Mouse (Mus musculus): ENCODE measurements around the gene Mad1l1. TPM values are rescaled to one million over a fixed set of nuclear protein-coding genes. Genes with fewer than 3 reads are reported as not detected.

Gene Mad1l1
- polyA plus RNA-seq, 1 experiment from 2014 or later: 24.8 TPM

DNA sequence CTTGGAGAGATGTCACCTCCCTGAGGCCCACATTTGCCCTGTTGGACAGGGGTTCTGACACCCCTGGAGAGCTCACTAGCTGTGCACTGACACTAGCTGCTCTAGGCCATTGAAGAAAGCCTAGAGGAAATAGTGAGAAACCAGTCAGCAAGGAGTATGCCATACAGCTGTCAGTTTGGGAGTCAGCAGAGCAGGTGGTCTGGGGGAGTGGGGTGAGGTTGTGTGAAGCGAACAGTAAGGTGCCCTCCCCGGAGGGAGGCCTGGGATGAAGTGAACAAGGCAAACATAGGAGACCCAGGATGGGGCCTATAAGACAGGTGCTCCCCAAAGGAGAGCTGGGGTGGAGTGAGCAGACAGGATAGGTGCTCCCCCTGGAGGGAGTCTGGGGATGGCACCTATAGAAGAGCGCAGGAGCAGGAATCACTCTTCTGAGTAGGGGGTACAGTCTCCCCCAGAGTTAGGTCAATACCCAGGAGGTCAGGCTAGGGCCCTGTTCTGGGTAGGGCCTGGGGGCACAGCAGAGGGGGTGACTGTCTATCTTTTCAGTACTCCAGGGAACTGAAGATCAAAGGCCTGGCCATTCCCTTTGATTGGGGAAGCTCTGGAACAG is 279.2 kb downstream of the Mad1l1 start:
- Histone ChIP-seq H3K9ac (no peak overlapping the region), H3K4me3 (replicated peaks) (no peak overlapping the region), H3K36me3 (peaks cover 6% of the 10 kb centered on the region; the same call in 1 of the 2 replicates), H3K4me1 (replicated peaks) (peaks cover 15% of the 10 kb centered on the region), H3K27me3 (no peaks in the 10 kb centered on the region), H3K27ac (no peak overlapping the region), H3K9me3 (replicated peaks) (no peaks in the 10 kb centered on the region), H3K4me2 (no peak overlapping the region)
- ATAC-seq (ENCODE audit: low read depth): 0 out of 2 replicates have a peak, but pooled peaks have one; percentile 22
- no peak for DNase-seq
- WGBS (ENCODE audit: insufficient replicate concordance): 70% methylated on average over 3 of the region's 3 CpGs

- Histone ChIP-seq H3K9ac (no peak overlapping the region), H3K4me2 (no peak overlapping the region), H3K9me3 (replicated peaks) (no peaks in the 10 kb centered on the region), H3K4me3 (replicated peaks) (no peak overlapping the region), H3K36me3 (peaks cover 6% of the 10 kb centered on the region; the same call in 1 of the 2 replicates), H3K27ac (no peak overlapping the region), H3K27me3 (no peaks in the 10 kb centered on the region), H3K4me1 (replicated peaks) (peaks cover 16% of the 10 kb centered on the region)
- DNase-seq (no peak), ATAC-seq (ENCODE audit: low read depth) (no peak)
- WGBS (ENCODE audit: insufficient replicate concordance): 81% methylated on average over 3 of the region's 3 CpGs
Measured at GRCm38 (mm10) chr5:140041055-140041454, 280.3 kb downstream of the Mad1l1 start.

DNA sequence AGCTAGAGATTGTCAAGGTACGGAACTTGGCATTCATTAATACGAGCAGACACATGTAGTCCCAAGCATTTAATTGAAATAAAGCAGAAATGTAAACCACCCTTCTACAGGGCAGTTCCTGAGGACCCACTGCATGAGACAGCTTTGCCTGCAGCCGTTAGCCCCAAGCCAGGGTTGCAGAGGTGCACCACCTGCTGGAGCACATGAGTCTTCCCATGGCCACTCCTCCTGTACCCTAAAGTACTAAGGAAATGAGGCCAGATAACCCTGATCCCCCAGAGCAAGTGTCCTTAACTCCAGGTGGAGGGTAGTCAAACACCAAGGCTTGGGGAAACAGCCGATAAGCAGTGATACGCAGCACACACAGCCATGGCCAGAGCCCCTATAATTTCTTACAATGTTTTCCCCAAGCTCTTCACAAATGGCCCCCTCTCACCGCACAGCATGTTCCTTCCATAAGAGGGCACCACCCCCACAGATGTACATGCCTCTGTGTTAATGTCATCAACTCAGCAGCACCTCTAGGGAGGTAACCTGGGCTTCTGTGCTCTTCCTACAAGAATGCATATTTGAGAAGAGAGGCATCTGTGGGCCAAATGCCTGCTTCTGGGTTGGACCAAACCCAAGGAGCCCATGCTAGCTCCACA is 283.6 kb downstream of the Mad1l1 start:
- H3K4me1 ChIP-seq (replicated peaks): peaks cover 44% of the 10 kb centered on the region
- DNase-seq (no peak), ATAC-seq (ENCODE audit: low read depth) (no peak)
- peak overlapping the region; percentile 27; the same call in 1 of the 2 replicates for H3K27ac ChIP-seq
- H3K9ac ChIP-seq: no peak overlapping the region
- H3K9me3 ChIP-seq (replicated peaks): no peaks in the 10 kb centered on the region
- H3K36me3 ChIP-seq: no peaks in the 10 kb centered on the region
- no peaks in the 10 kb centered on the region for H3K27me3 ChIP-seq
- no peak overlapping the region for H3K4me2 ChIP-seq
- WGBS (ENCODE audit: insufficient replicate concordance): 76% methylated on average over 6 of the region's 6 CpGs
- no peak overlapping the region for H3K4me3 ChIP-seq (replicated peaks)

GRCm38 (mm10) chr5:140035641-140036040 is 285.7 kb downstream of the Mad1l1 start:
- Histone ChIP-seq H3K4me1 (replicated peaks) (peaks cover 40% of the 10 kb centered on the region), H3K4me2 (no peak overlapping the region), H3K4me3 (replicated peaks) (no peak overlapping the region), H3K9ac (peak overlapping the region; percentile 56; the same call in 1 of the 2 replicates), H3K27ac (peak overlapping the region; percentile 93), H3K27me3 (no peaks in the 10 kb centered on the region), H3K36me3 (no peaks in the 10 kb centered on the region), H3K9me3 (replicated peaks) (no peaks in the 10 kb centered on the region)
- WGBS (ENCODE audit: insufficient replicate concordance): 77% methylated on average over 3 of the region's 3 CpGs
- DNase-seq (no peak), ATAC-seq (ENCODE audit: low read depth) (no peak)

DNA sequence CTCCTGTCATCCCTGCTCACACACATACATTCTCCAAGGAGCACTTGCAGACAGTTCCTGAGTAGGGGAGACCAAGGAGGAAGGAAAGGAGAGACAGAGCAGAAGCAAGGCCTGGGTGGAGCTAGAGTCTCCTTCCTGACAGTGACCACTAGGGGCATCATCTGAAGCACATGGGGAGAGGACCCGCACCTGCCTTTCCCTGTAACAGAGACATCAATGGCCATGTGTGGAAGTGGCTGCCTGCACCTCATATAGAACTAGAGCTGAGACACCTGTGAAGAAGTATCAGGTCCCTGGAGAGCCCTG is 286.4 kb downstream of the Mad1l1 start:
- ATAC-seq (ENCODE audit: low read depth): peak; percentile 50
- Histone ChIP-seq H3K4me3 (replicated peaks) (no peak overlapping the region), H3K4me1 (replicated peaks) (peaks cover 40% of the 10 kb centered on the region), H3K9ac (peak overlapping the region; percentile 56; the same call in 1 of the 2 replicates), H3K27ac (peak overlapping the region; percentile 93), H3K9me3 (replicated peaks) (no peaks in the 10 kb centered on the region), H3K4me2 (peak overlapping the region; percentile 44), H3K27me3 (no peaks in the 10 kb centered on the region), H3K36me3 (no peaks in the 10 kb centered on the region)
- peak; percentile 34 for DNase-seq
- 43% methylated on average over 1 of the region's 1 CpGs for WGBS (ENCODE audit: insufficient replicate concordance)

DNA sequence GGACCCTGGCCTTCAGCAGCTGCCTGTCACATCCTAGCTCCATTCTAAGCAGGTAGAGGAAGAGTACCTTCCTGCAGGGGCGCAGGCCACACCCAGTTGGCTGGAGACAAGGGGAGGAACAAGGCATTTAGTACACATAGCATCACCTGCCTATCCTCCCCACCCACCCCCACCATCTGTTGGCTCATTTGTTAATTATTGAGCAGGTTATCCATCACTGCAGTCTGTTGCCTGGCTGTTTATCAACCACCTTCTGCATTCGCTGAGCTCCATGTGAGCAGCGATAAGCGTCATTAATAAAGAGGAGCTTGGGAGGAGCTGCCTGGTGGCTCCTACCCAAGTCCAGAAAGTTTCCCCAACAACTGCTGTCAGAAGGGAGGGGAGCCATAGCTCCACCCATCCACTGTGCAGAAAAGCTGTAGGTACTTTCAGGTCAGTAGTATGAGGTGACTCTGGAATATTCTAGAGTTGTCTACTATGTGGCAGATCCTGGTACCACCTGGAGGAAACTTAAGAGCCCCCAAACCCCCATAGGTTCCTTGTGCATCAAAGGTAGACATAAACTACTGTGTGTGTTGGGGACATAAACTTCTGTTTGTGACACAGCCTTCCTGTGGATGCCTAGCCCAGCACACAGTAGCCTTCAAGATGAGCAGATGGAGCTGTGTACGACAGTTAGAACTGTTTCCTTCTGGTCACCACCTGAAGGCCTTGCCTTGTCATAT is 286.9 kb downstream of the Mad1l1 start:
- peak; percentile 91 for ATAC-seq (ENCODE audit: low read depth)
- peaks cover 45% of the 10 kb centered on the region for H3K4me1 ChIP-seq (replicated peaks)
- peak overlapping the region; percentile 93 for H3K27ac ChIP-seq
- H3K27me3 ChIP-seq: no peaks in the 10 kb centered on the region
- H3K4me3 ChIP-seq (replicated peaks): no peak overlapping the region; the same call in 1 of the 2 replicates
- no peaks in the 10 kb centered on the region for H3K36me3 ChIP-seq
- WGBS (ENCODE audit: insufficient replicate concordance): 49% methylated on average over 5 of the region's 5 CpGs
- no peaks in the 10 kb centered on the region for H3K9me3 ChIP-seq (replicated peaks)
- DNase-seq: peak; percentile 67
- peak overlapping the region; percentile 44 for H3K4me2 ChIP-seq
- peak overlapping the region; percentile 56 for H3K9ac ChIP-seq

DNA sequence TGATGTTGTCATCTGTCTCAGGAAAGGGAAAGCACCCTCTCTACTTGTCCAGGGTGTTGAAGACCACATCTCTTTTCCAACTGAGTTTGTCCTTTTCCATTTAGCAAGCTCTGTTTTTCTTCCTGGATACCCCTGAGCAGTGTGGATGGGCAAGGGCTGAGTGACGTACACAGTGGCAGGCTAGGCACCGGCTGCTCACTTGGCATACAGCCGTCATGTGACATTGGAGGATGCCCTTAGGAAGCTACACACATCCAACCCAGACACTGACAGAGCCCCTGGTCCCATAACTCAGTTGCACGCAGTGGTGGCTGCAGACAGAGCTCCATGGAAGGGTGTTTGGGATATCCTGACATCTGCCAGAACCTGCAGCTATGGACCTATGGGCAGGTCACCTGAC is 295.0 kb downstream of the Mad1l1 start:
- H3K27ac ChIP-seq: no peak overlapping the region
- peaks cover 29% of the 10 kb centered on the region for H3K4me1 ChIP-seq (replicated peaks)
- H3K9ac ChIP-seq: no peak overlapping the region
- ATAC-seq (ENCODE audit: low read depth) (no peak), DNase-seq (no peak)
- no peak overlapping the region for H3K4me2 ChIP-seq
- H3K4me3 ChIP-seq (replicated peaks): no peak overlapping the region
- no peaks in the 10 kb centered on the region; the same call in 1 of the 2 replicates for H3K36me3 ChIP-seq
- no peaks in the 10 kb centered on the region for H3K27me3 ChIP-seq
- 86% methylated on average over 4 of the region's 4 CpGs for WGBS (ENCODE audit: insufficient replicate concordance)
- H3K9me3 ChIP-seq (replicated peaks): no peaks in the 10 kb centered on the region

DNA sequence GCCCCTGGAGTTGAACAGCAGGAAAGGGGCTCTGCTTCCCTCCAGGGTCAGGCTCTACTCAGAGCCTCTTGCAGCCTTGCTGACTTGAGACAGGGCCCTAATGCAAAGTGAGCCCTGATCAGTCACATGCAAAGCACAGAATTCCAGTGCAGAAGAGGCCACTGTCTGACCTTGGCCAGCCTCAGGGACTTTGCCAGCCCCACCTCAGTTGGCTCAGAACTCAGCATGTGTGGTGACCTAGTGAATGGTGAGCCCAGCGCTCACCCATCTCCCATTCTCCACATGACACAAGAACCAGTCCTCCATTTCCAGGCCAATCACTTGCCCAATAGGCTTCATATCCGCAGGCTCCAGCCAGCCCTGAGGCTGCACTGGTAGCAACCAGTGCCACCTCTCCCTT is 296.1 kb downstream of the Mad1l1 start:
- Histone ChIP-seq H3K27ac (no peak overlapping the region; the same call in 1 of the 2 replicates), H3K4me2 (no peak overlapping the region), H3K4me1 (replicated peaks) (peaks cover 31% of the 10 kb centered on the region), H3K9ac (no peak overlapping the region), H3K9me3 (replicated peaks) (no peaks in the 10 kb centered on the region), H3K27me3 (no peaks in the 10 kb centered on the region), H3K36me3 (no peaks in the 10 kb centered on the region; the same call in 1 of the 2 replicates), H3K4me3 (replicated peaks) (no peak overlapping the region)
- WGBS (ENCODE audit: insufficient replicate concordance): 93% methylated on average over 2 of the region's 2 CpGs
- DNase-seq (no peak), ATAC-seq (ENCODE audit: low read depth) (no peak)

- DNase-seq (peak; percentile 27), ATAC-seq (ENCODE audit: low read depth) (peak; percentile 93)
- Histone ChIP-seq H3K9me3 (replicated peaks) (no peaks in the 10 kb centered on the region), H3K27me3 (no peaks in the 10 kb centered on the region), H3K9ac (peak overlapping the region; percentile 44; the same call in 1 of the 2 replicates), H3K4me1 (replicated peaks) (peaks cover 26% of the 10 kb centered on the region), H3K4me2 (no peak overlapping the region), H3K4me3 (replicated peaks) (no peak overlapping the region), H3K36me3 (no peaks in the 10 kb centered on the region; the same call in 1 of the 2 replicates), H3K27ac (peak overlapping the region; percentile 72)
- WGBS (ENCODE audit: insufficient replicate concordance): 68% methylated on average over 3 of the region's 3 CpGs
Measured at GRCm38 (mm10) chr5:140023941-140024500, 297.3 kb downstream of the Mad1l1 start.

GRCm38 (mm10) chr5:140022861-140023260 is 298.5 kb downstream of the Mad1l1 start:
- no peak for DNase-seq
- H3K4me1 ChIP-seq (replicated peaks): peaks cover 26% of the 10 kb centered on the region
- WGBS (ENCODE audit: insufficient replicate concordance): 82% methylated on average over 6 of the region's 6 CpGs
- no peak for ATAC-seq (ENCODE audit: low read depth)
- no peak overlapping the region for H3K27ac ChIP-seq
- no peaks in the 10 kb centered on the region for H3K9me3 ChIP-seq (replicated peaks)
- H3K4me2 ChIP-seq: no peak overlapping the region
- H3K27me3 ChIP-seq: no peaks in the 10 kb centered on the region
- no peak overlapping the region for H3K4me3 ChIP-seq (replicated peaks)
- H3K36me3 ChIP-seq: no peaks in the 10 kb centered on the region; the same call in 1 of the 2 replicates
- no peak overlapping the region for H3K9ac ChIP-seq

DNA sequence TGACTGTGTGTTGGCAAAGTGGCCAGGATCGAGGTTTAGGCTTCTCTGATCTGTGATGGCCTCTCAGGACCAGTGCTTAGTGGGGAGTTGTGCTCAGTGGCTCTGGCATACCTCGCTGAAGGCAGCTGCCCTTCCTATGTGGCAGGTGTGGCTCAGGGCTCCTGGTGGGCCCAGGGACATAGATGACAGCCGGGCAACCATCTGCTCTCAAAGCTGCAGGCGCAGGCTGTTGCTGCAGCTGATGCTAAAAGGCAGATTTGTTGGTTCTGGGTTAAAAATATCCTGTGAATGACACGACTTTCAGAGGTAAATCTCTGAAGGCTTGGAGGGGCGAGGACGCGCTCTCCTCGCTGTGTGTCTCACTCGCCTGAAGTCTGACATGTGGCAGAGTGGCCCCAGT is 299.6 kb downstream of the Mad1l1 start:
- no peaks in the 10 kb centered on the region; the same call in 1 of the 2 replicates for H3K36me3 ChIP-seq
- no peak overlapping the region for H3K4me2 ChIP-seq
- no peak for ATAC-seq (ENCODE audit: low read depth)
- no peak overlapping the region for H3K27ac ChIP-seq
- 73% methylated on average over 10 of the region's 10 CpGs for WGBS (ENCODE audit: insufficient replicate concordance)
- H3K27me3 ChIP-seq: no peaks in the 10 kb centered on the region
- no peaks in the 10 kb centered on the region for H3K9me3 ChIP-seq (replicated peaks)
- peaks cover 26% of the 10 kb centered on the region for H3K4me1 ChIP-seq (replicated peaks)
- H3K4me3 ChIP-seq (replicated peaks): no peak overlapping the region
- no peak for DNase-seq
- H3K9ac ChIP-seq: no peak overlapping the region
